8 mouse cellular contexts compared by ENCODE assay signal in the genomic region with DNA sequence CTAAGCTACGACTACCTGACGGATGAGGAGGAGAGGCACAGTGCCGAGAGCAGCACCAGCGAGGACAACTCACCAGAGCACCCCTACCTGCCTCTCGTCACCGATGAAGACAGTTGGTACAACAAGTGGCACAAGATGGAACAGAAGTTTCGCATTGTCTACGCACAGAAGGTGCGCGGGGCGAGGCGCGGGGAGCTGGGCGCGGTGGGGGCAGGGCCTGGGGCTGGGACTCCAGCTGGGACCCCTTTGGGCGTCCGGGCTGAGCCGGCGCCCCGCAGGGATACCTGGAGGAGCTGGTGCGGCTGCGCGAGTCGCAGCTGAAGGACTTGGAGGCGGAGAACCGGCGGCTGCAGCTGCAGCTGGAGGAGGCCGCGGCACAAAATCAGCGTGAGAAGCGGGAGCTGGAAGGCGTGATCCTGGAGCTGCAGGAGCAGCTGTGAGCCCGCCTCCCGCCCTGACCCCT. TPM values are rescaled to one million over a fixed set of nuclear protein-coding genes. Genes with fewer than 3 reads are reported as not detected.
DNase-seq lines count a peak whose midpoint lies in the region; ATAC-seq lines count a peak whose summit lies in the region.

No protein-coding gene starts in this region.

- intact Hi-C loops in heart, postnatal 36 days (cut with DNase I): no loop called here

- H3K9ac ChIP-seq in intestine, embryonic 16.5 days (ENCODE audit: low read depth, low read length): peak overlapping the region; percentile 55

- DNase-seq in heart, adult 11 months: peak; percentile 90
- no peak for DNase-seq in heart, postnatal 36 days
- peak; percentile 64 for DNase-seq in right cerebral cortex, adult 18-20 months
- DNase-seq in right cerebral cortex, postnatal 36 days (ENCODE audit: low spot score in 2 of 2): no peak
- peak; percentile 45 for DNase-seq in right cerebral cortex, postnatal 25 days
- DNase-seq in spleen, adult 12 weeks (ENCODE audit: low spot score): no peak

- H3K4me3 ChIP-seq in intestine, embryonic 16.5 days (ENCODE audit: low read length): peak overlapping the region; percentile 39

- 2% methylated on average over 34 of the region's 34 CpGs for WGBS in intestine, embryonic 16.5 days

- H3K36me3 ChIP-seq in intestine, embryonic 16.5 days (ENCODE audit: control insufficient read depth, insufficient read depth, low read length): peaks cover 5% of the 10 kb centered on the region; the same call in 1 of the 2 replicates

- peak overlapping the region; percentile 74 for H3K4me2 ChIP-seq in intestine, embryonic 16.5 days (ENCODE audit: low read depth, low read length)

- H3K27me3 ChIP-seq in intestine, embryonic 16.5 days (replicated peaks; ENCODE audit: control insufficient read depth, insufficient read depth, low read length): peaks cover 23% of the 10 kb centered on the region

- ATAC-seq in intestine, embryonic 16.5 days: no peak
- no peak for ATAC-seq in erythroid progenitor cell, adult 5-6 weeks (replicated peaks; ENCODE audit: low FRiP score, poor library complexity, severe bottlenecking)

- peaks cover 27% of the 10 kb centered on the region for H3K4me1 ChIP-seq in intestine, embryonic 16.5 days (ENCODE audit: control insufficient read depth, insufficient read depth, low read length)

- no peaks in the 10 kb centered on the region for H3K9me3 ChIP-seq in intestine, embryonic 16.5 days (ENCODE audit: control insufficient read depth, low read length)

- H3K27ac ChIP-seq in intestine, embryonic 16.5 days (ENCODE audit: low read length): no peak overlapping the region

RNA-seq across cellular contexts. Expression of a gene that starts 6.4 kb away (rescaled TPM):
- under 1 TPM in 1 of 2 experiments, not detected in 1; 0.19 TPM for total RNA-seq in heart, postnatal 36 days (2021)
- polyA plus RNA-seq in intestine, embryonic 16.5 days (2015; fragmentation: Nextera tagmentation; extraction: Ambion mirVana): 6.0 and 6.8 TPM in 2 replicates
- not detected in 2 replicates for total RNA-seq in erythroid progenitor cell, adult 5-6 weeks (2015; ENCODE audit: low replicate concordance)
- total RNA-seq in erythroid progenitor cell, adult 5-6 weeks (2017; ENCODE audit: low replicate concordance): not detected in 2 replicates

RNA-seq across cellular contexts. Expression of a gene that starts 8.1 kb away (rescaled TPM):
- total RNA-seq in heart, postnatal 36 days (2021): 100 to 1,000 TPM; 174 to 183 TPM
- polyA plus RNA-seq in intestine, embryonic 16.5 days (2015; fragmentation: Nextera tagmentation; extraction: Ambion mirVana): 366 and 376 TPM in 2 replicates
- total RNA-seq in erythroid progenitor cell, adult 5-6 weeks (2015; ENCODE audit: low replicate concordance): 211 and 271 TPM in 2 replicates
- total RNA-seq in erythroid progenitor cell, adult 5-6 weeks (2017; ENCODE audit: low replicate concordance): 78.9 and 80.8 TPM in 2 replicates

RNA-seq across cellular contexts. Expression of a gene that starts 30.5 kb away (rescaled TPM):
- 100 to 1,000 TPM; 113 to 122 TPM for total RNA-seq in heart, postnatal 36 days (2021)
- 221 and 245 TPM in 2 replicates for polyA plus RNA-seq in intestine, embryonic 16.5 days (2015; fragmentation: Nextera tagmentation; extraction: Ambion mirVana)
- total RNA-seq in erythroid progenitor cell, adult 5-6 weeks (2015; ENCODE audit: low replicate concordance): 90.1 and 125 TPM in 2 replicates
- total RNA-seq in erythroid progenitor cell, adult 5-6 weeks (2017; ENCODE audit: low replicate concordance): 38.5 and 49.9 TPM in 2 replicates

RNA-seq across cellular contexts. Expression of a gene that starts 33.6 kb away (rescaled TPM):
- 1 to 10 TPM; 2.1 to 7.8 TPM for total RNA-seq in heart, postnatal 36 days (2021)
- 11.2 and 19.3 TPM in 2 replicates for polyA plus RNA-seq in intestine, embryonic 16.5 days (2015; fragmentation: Nextera tagmentation; extraction: Ambion mirVana)
- total RNA-seq in erythroid progenitor cell, adult 5-6 weeks (2015; ENCODE audit: low replicate concordance): 5,198 and 5,361 TPM in 2 replicates
- 5,184 and 5,388 TPM in 2 replicates for total RNA-seq in erythroid progenitor cell, adult 5-6 weeks (2017; ENCODE audit: low replicate concordance)

RNA-seq across cellular contexts. Expression of a gene that starts 47.8 kb away (rescaled TPM):
- 1 to 10 TPM; 4.3 to 5.2 TPM for total RNA-seq in heart, postnatal 36 days (2021)
- polyA plus RNA-seq in intestine, embryonic 16.5 days (2015; fragmentation: Nextera tagmentation; extraction: Ambion mirVana): 0.86 and 1.8 TPM in 2 replicates
- total RNA-seq in erythroid progenitor cell, adult 5-6 weeks (2015; ENCODE audit: low replicate concordance): not detected in 2 replicates
- not detected in 2 replicates for total RNA-seq in erythroid progenitor cell, adult 5-6 weeks (2017; ENCODE audit: low replicate concordance)

Comparison
In these comparisons a context has a peak if more than half of its experiments do, and no peak if none do; other contexts are left out.
1. DNase-seq: peak in heart, adult 11 months (single experiment), right cerebral cortex, adult 18-20 months (single experiment) and right cerebral cortex, postnatal 25 days (single experiment); none in heart, postnatal 36 days (0 of 2), right cerebral cortex, postnatal 36 days (0 of 2) and spleen, adult 12 weeks (single experiment).